ENCODE assay signal across 8 mouse cellular contexts in genomic region chr2:62046861-62047503, GRCm38 (mm10). TPM values are rescaled to one million over a fixed set of nuclear protein-coding genes. Genes with fewer than 3 reads are reported as not detected.
A peak's percentile ranks its signal among the peaks of the same experiment; 100 is the strongest.
DNase-seq lines count a peak whose midpoint lies in the region; ATAC-seq lines count a peak whose summit lies in the region.

No protein-coding gene starts in this region.

- DNase-seq in layer of hippocampus, adult 11-12 months (ENCODE audit: low spot score): peak; percentile 33
- DNase-seq in layer of hippocampus, adult 9-11 months: no peak
- DNase-seq in left cerebral cortex, postnatal 14 days (ENCODE audit: low spot score in 2 of 2): peak; percentile 17 to 45
- DNase-seq in retina, embryonic 14.5 days (ENCODE audit: low spot score): peak; percentile 61
- no peak for DNase-seq in urinary bladder, adult 2 months (ENCODE audit: low spot score)
- DNase-seq in urinary bladder, postnatal 10 days (ENCODE audit: low spot score): no peak
- no peak for DNase-seq in kidney, postnatal 14 days

- peak overlapping the region; percentile 72 for H3K4me2 ChIP-seq in forebrain, embryonic 13.5 days

- no peaks in the 10 kb centered on the region for H3K9me3 ChIP-seq in forebrain, embryonic 13.5 days (replicated peaks)

- H3K27me3 ChIP-seq in forebrain, embryonic 13.5 days: no peaks in the 10 kb centered on the region

- peak; percentile 46 for ATAC-seq in forebrain, embryonic 13.5 days

- H3K36me3 ChIP-seq in forebrain, embryonic 13.5 days (ENCODE audit: poor library complexity, severe bottlenecking): no peaks in the 10 kb centered on the region

- 11% methylated on average over 10 of the region's 10 CpGs for WGBS in forebrain, embryonic 13.5 days

- H3K27ac ChIP-seq in forebrain, embryonic 13.5 days: peak overlapping the region; percentile 79

- intact Hi-C loops in left cerebral cortex, postnatal 14 days (cut with DNase I): loop anchor here (5.0 kb wide), 1 partner anchor 410 kb away; no protein-coding TSS in a partner anchor

- peak overlapping the region; percentile 64 for H3K9ac ChIP-seq in forebrain, embryonic 13.5 days

- H3K4me3 ChIP-seq in forebrain, embryonic 13.5 days: peak overlapping the region; percentile 52

- peaks cover 6% of the 10 kb centered on the region for H3K4me1 ChIP-seq in forebrain, embryonic 13.5 days

RNA-seq across cellular contexts. Expression of gene Slc4a10, which starts 0.7 kb away (rescaled TPM):
- 2.7 and 4.0 TPM in 2 replicates for polyA plus RNA-seq in forebrain, embryonic 13.5 days (2015; fragmentation: Nextera tagmentation; extraction: Ambion mirVana)
- total RNA-seq in left cerebral cortex, postnatal 14 days (2021): 100 to 1,000 TPM; 191 to 198 TPM
- polyA plus RNA-seq in urinary bladder, adult 2 months (2012; rRNA removed): 0.07 TPM in 1 of 2 replicates, not detected in the other

Comparison
In these comparisons a context has a peak if more than half of its experiments do, and no peak if none do; other contexts are left out.
1. DNase-seq: peak in layer of hippocampus, adult 11-12 months (single experiment), left cerebral cortex, postnatal 14 days (2 of 2) and retina, embryonic 14.5 days (single experiment); none in layer of hippocampus, adult 9-11 months (single experiment), urinary bladder, adult 2 months (single experiment), urinary bladder, postnatal 10 days (single experiment) and kidney, postnatal 14 days (single experiment).